9 mouse cellular contexts compared by ENCODE assay signal in genomic region chr4:152494360-152494879, GRCm38 (mm10). TPM values are rescaled to one million over a fixed set of nuclear protein-coding genes. Genes with fewer than 3 reads are reported as not detected.
DNase-seq lines count a peak whose midpoint lies in the region; ATAC-seq and TF ChIP-seq lines count a peak whose summit lies in the region.
"Had no signal": no experiment of that assay in that cellular context is flagged by ENCODE, and none has a peak within 500 bp of the region (broad histone marks: within the 10 kb centered on the region; RNA-seq: fewer than 3 reads in every experiment).

No protein-coding gene starts in this region.

- peaks cover 12% of the 10 kb centered on the region for H3K4me1 ChIP-seq in hindbrain, embryonic 15.5 days (replicated peaks)
- peaks cover 20% of the 10 kb centered on the region for H3K4me1 ChIP-seq in hindbrain, embryonic 12.5 days
- no peaks in the 10 kb centered on the region for H3K4me1 ChIP-seq in kidney, postnatal 0 days (replicated peaks; ENCODE audit: insufficient read depth, low read length)

- 0 out of 2 replicates have a peak, but pooled peaks cover 5% of the 10 kb centered on the region for H3K36me3 ChIP-seq in hindbrain, embryonic 15.5 days
- H3K36me3 ChIP-seq in hindbrain, embryonic 12.5 days = peaks cover 20% of the 10 kb centered on the region
- peaks cover 2% of the 10 kb centered on the region; the same call in 1 of the 2 replicates for H3K36me3 ChIP-seq in kidney, postnatal 0 days (ENCODE audit: insufficient read depth, low read length)

- DNase-seq in MN1 (ENCODE audit: low spot score) = peak; percentile 75
- DNase-seq in adrenal gland, postnatal 14 days = peak; percentile 60
- peak; percentile 23 for DNase-seq in kidney, postnatal 0 days (ENCODE audit: low spot score)
- no peak for DNase-seq in frontal cortex, postnatal 36 days (ENCODE audit: low spot score in 2 of 2)
- no peak for DNase-seq in thymus, postnatal 0 days (ENCODE audit: low spot score)
- DNase-seq: gastrocnemius, postnatal 36 days had no signal

- no peaks in the 10 kb centered on the region for H3K9me3 ChIP-seq in hindbrain, embryonic 15.5 days
- H3K9me3 ChIP-seq in hindbrain, embryonic 12.5 days (replicated peaks) = no peaks in the 10 kb centered on the region
- no peaks in the 10 kb centered on the region for H3K9me3 ChIP-seq in kidney, postnatal 0 days (replicated peaks; ENCODE audit: low read length)

- H3K4me3 ChIP-seq in hindbrain, embryonic 15.5 days = no peak overlapping the region
- H3K4me3 ChIP-seq in hindbrain, embryonic 12.5 days = no peak overlapping the region
- no peak overlapping the region for H3K4me3 ChIP-seq in kidney, postnatal 0 days (replicated peaks; ENCODE audit: low read depth, low read length)

- H3K9ac ChIP-seq in hindbrain, embryonic 15.5 days = no peak overlapping the region
- H3K9ac ChIP-seq in hindbrain, embryonic 12.5 days = no peak overlapping the region
- H3K9ac ChIP-seq in kidney, postnatal 0 days (ENCODE audit: low read depth, low read length) = no peak overlapping the region

- no peak for ATAC-seq in hindbrain, embryonic 15.5 days (ENCODE audit: low FRiP score, low read depth)
- ATAC-seq in hindbrain, embryonic 12.5 days (ENCODE audit: low FRiP score) = no peak
- ATAC-seq in kidney, postnatal 0 days (replicated peaks; ENCODE audit: low FRiP score, low read depth) = no peak
- ATAC-seq: lung, postnatal 0 days had no signal

- 33% methylated on average over 20 of the region's 20 CpGs for WGBS in hindbrain, embryonic 15.5 days
- WGBS in hindbrain, embryonic 12.5 days = 49% methylated on average over 20 of the region's 20 CpGs
- WGBS in kidney, postnatal 0 days = 45% methylated on average over 20 of the region's 20 CpGs

- 0 out of 2 replicates have a peak overlapping the region, but pooled peaks have one; percentile 19 for H3K27ac ChIP-seq in hindbrain, embryonic 15.5 days (replicated peaks)
- no peak overlapping the region for H3K27ac ChIP-seq in hindbrain, embryonic 12.5 days
- H3K27ac ChIP-seq in kidney, postnatal 0 days = no peak overlapping the region

- no peak for TF ChIP-seq CTCF in kidney, postnatal 0 days (IDR thresholded peaks at IDR 0.05; ENCODE audit: low read depth)

- no peaks in the 10 kb centered on the region for H3K27me3 ChIP-seq in hindbrain, embryonic 15.5 days
- H3K27me3 ChIP-seq in hindbrain, embryonic 12.5 days = no peaks in the 10 kb centered on the region
- H3K27me3 ChIP-seq in kidney, postnatal 0 days (ENCODE audit: insufficient read depth, low read length) = no peaks in the 10 kb centered on the region

- peak overlapping the region; percentile 1; the same call in 1 of the 2 replicates for H3K4me2 ChIP-seq in hindbrain, embryonic 15.5 days
- no peak overlapping the region for H3K4me2 ChIP-seq in hindbrain, embryonic 12.5 days (replicated peaks)
- no peak overlapping the region for H3K4me2 ChIP-seq in kidney, postnatal 0 days (ENCODE audit: low read length)

RNA-seq across cellular contexts. Expression of gene Kcnab2, which starts 16.7 kb away (rescaled TPM):
- polyA plus RNA-seq in hindbrain, embryonic 15.5 days (2015; fragmentation: Nextera tagmentation; extraction: Ambion mirVana) = 30.8 and 34.5 TPM in 2 replicates
- 17.5 and 19.3 TPM in 2 replicates for polyA plus RNA-seq in hindbrain, embryonic 12.5 days (2016; fragmentation: Nextera tagmentation; extraction: Ambion mirVana)
- 6.2 and 15.7 TPM in 2 replicates for total RNA-seq in adrenal gland, postnatal 14 days (2021)
- polyA plus RNA-seq in kidney, postnatal 0 days (2015; fragmentation: Nextera tagmentation; extraction: Ambion mirVana) = 3.1 and 4.1 TPM in 2 replicates
- polyA plus RNA-seq in thymus, postnatal 0 days (2015; fragmentation: Nextera tagmentation; extraction: Ambion mirVana) = 75.7 and 83.1 TPM in 2 replicates

RNA-seq across cellular contexts. Expression of gene Nphp4, which starts 17.9 kb away (rescaled TPM):
- polyA plus RNA-seq in hindbrain, embryonic 15.5 days (2015; fragmentation: Nextera tagmentation; extraction: Ambion mirVana) = 6.1 and 6.2 TPM in 2 replicates
- 7.5 and 8.9 TPM in 2 replicates for polyA plus RNA-seq in hindbrain, embryonic 12.5 days (2016; fragmentation: Nextera tagmentation; extraction: Ambion mirVana)
- total RNA-seq in adrenal gland, postnatal 14 days (2021) = 3.3 and 3.9 TPM in 2 replicates
- 1.7 and 2.2 TPM in 2 replicates for polyA plus RNA-seq in kidney, postnatal 0 days (2015; fragmentation: Nextera tagmentation; extraction: Ambion mirVana)
- polyA plus RNA-seq in thymus, postnatal 0 days (2015; fragmentation: Nextera tagmentation; extraction: Ambion mirVana) = 0.96 and 1.3 TPM in 2 replicates

Comparison
In these comparisons a context has a peak if more than half of its experiments do, and no peak if none do; other contexts are left out.
1. DNase-seq: peak in MN1 (single experiment), adrenal gland, postnatal 14 days (single experiment) and kidney, postnatal 0 days (single experiment); none in frontal cortex, postnatal 36 days (0 of 2) and thymus, postnatal 0 days (single experiment).